Mouse (Mus musculus) erythroblast, adult 5-6 weeks (primary cell): ENCODE results near the gene Mrc1. TPM values are rescaled to one million over a fixed set of nuclear protein-coding genes. Genes with fewer than 3 reads are reported as not detected.
"Not testable (repeated sequence)": the region's sequence is repeated elsewhere in the genome, so short reads cannot be mapped to it uniquely, and the experiment has no call there.

Experiments used
- ATAC-seq: replicated peaks from 2 replicates; pipeline ENCODE4 v1.8.0; 2016; ENCODE audit warnings: moderate number of reproducible peaks, mild to moderate bottlenecking, moderate TSS enrichment, inconsistent platforms; ENCODE audit not compliant: poor library complexity, low FRiP score, severe bottlenecking
- total RNA-seq, 2 experiments: library from RNA; stranded (forward) in 1 of 2; stranded (reverse) in 1 of 2; fragments of 150-400 nt in 1 of 2; fragments of 200-764, 138-1000 nt in 1 of 2; gene quantifications; 2 replicates each; pipeline versions ENCODE4 v1.2.3 to v1.2.4; 2015 to 2017; ENCODE audit warnings: low replicate concordance in 2 of 2

Mrc1 gene
- 23.2 and 27.4 TPM in 2 replicates for total RNA-seq (2015; ENCODE audit: low replicate concordance)
- total RNA-seq (2017; ENCODE audit: low replicate concordance): 24.8 and 31.8 TPM in 2 replicates

DNA sequence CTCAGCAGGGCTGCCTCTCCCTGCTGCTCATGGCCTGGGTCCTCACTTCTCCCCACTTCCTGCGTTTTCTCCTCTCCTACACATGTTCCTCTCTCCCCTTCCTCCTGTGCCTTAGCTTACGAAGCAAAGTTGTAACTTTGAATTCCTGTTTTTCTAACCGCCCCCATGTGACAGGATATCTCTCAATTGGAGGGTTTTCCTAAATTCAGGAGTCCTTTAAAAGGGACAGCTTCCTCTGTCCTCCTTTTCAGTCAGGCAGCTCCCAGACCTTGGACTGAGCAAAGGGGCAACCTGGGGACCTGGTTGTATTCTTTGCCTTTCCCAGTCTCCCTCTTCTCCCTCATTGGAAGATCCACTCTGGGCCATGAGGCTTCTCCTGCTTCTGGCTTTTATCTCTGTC lies at the start of gene Mrc1:
Gene Mrc1, plus strand, starts transcription at position 244 of the 400 bp plus-strand sequence.
- ATAC-seq: no peak

DNA sequence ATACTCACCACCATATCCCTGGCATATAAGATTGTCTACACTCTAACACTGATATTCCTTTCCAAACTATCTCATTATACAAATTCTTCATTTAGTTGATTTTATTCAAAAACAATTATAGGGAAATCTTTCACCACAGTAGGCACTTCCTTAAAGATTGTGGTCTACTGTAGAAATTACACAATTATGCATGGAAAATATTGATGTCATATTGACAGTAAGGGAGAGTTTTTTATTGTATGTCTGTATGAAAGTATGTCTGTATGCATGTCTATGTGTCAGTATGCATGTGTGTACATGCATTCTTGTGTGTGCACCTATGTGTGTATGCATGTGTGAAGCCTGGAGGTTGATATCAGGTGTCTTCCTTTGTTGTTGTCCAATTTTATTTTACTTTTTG lies 44.8 kb upstream of the Mrc1 start:
- no peak for ATAC-seq

DNA sequence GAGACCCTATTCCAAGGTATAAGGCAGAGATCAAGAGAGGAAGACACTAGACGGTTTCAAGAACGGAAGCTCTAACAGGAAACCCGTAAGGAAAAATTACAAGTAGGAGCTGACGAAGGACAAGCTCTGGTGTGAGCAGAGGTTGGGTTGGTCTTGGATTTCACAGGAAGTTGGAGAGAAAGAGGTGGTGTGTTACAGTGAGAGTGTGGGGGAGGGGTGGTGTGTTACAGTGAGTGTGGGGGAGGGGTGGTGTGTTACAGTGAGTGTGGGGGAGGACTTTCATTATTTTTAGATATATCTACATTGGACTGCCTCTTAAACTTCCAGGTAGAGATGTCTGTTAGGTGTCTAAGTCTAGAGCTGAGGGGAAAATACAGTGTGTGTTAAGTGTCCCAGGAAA lies 38.5 kb upstream of the Mrc1 start:
- no peak for ATAC-seq

DNA sequence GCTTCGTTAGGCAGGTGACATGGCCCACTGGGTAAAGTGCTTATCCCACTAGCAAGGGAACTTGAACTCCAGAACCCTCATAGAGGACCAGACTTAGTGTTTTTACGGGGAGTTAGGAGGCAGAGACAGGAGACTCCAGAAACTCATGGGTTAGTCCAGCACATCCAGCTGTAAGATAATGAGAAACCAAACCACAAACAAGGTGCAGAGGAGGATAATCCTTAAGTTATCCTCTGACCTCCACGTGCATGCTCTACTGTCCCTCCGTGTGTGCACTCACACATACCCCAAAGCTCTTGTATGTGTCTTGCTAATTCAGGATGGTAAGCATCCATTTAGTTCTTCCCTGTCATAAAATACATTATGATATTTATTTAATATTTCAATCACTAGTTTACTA lies 37.6 kb upstream of the Mrc1 start:
- no peak for ATAC-seq

DNA sequence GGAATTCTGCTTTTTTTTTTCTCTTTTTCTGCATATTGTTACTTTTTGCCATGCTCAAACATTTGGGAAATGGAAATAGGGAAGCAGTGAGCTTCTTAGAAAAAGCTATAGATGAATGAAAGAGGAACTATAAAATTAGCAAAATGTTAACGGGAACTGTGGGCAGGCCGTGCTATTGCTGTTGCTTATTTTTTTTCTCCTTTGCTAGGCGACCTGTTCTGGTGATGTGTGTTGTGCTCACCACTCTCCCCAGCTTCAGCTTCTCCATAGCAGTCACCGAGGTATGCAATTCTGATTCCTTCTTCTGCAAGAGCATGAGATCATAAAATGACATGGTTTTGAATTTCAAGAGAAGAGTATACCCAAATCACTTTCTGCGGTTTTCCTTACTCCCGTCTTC lies 37.1 kb upstream of the Mrc1 start:
- no peak for ATAC-seq

DNA sequence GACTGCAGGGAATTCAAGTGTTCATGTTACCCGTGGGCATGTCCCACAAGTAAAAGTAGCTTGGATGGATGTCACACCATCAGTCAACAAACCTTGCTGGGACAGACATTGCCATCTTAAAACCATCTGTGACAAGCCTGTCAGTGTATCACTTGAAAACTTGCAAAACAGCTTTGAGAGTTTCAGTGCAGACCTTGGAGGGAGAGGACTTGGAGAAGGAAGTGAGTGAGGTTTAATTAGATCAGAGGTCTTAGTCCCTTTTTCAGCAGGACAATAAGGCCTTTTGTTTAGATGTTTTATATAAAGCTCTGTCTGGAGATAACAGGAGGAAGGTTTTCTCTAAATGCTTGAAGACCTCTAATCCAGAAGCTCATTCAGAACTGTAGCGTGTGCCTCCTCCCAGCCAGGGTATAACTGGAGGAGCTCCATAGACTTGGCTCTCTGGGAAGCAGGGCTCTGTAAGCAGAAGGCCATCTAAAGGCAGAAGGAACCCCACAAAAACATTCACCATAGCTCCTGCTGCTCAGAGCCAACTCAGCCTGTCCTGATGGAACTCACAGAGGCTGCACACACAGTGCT lies 30.8 kb upstream of the Mrc1 start:
- ATAC-seq: not testable (repeated sequence)

DNA sequence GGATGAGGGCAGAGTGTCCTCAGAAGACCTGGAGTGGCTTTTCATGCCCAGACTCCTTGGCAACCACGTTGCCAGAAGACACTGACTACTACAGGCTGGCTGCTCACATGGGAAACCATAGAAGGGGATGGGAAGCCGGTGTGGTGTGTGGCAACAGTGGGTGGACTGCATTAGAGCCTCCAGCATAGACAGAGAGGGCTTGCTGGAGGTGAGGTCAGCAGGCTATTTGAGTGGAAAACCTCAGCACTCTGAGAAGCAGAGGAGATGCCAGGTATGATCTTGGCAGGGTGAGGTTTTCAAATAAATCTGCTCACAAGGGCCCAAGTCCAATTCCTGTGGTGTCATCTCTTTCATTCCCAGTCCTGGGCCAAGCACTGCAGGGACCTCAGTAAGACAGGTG lies 29.6 kb upstream of the Mrc1 start:
- ATAC-seq: no peak

DNA sequence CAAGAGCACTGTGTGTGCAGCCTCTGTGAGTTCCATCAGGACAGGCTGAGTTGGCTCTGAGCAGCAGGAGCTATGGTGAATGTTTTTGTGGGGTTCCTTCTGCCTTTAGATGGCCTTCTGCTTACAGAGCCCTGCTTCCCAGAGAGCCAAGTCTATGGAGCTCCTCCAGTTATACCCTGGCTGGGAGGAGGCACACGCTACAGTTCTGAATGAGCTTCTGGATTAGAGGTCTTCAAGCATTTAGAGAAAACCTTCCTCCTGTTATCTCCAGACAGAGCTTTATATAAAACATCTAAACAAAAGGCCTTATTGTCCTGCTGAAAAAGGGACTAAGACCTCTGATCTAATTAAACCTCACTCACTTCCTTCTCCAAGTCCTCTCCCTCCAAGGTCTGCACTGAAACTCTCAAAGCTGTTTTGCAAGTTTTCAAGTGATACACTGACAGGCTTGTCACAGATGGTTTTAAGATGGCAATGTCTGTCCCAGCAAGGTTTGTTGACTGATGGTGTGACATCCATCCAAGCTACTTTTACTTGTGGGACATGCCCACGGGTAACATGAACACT lies 28.2 kb upstream of the Mrc1 start:
- not testable (repeated sequence) for ATAC-seq

DNA sequence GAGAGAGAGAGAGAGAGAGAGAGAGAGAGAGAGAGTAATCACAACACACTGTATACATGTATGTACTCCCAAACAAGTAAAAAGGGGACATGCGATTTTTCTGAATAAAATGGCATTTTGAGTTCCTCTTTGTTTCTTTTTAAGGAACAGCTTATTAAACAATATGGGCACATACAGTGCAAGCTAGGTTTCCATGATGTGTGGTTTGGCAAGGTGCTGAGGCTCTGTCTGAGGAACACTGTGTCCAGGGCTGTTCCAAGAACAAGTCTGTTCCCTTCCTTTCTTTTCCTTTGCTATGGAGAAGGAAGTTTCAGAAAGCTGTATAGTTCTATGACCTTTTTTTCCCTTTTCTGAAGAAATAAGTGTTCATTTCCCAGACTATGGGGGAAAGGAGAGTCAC lies 24.9 kb upstream of the Mrc1 start:
- no peak for ATAC-seq

DNA sequence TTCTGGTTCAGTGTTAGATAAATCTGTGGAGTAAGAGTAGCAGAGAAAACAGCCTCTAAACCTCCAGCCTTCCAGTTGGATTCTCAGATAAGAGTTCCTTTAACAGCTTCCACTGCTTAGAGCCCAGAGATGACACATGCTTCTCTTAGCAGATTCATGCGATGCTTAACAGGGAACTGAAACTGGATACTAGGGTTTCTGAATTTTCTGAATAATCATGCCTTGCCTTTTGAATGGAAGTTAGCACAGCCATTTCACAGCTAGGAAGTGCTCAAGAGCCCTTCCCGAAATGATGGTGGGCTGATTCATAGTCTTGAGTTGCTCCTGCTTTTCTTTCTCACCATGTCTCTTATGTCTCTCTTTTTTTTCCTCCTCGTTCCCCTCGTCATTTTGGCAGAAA lies 22.4 kb upstream of the Mrc1 start:
- no peak for ATAC-seq

DNA sequence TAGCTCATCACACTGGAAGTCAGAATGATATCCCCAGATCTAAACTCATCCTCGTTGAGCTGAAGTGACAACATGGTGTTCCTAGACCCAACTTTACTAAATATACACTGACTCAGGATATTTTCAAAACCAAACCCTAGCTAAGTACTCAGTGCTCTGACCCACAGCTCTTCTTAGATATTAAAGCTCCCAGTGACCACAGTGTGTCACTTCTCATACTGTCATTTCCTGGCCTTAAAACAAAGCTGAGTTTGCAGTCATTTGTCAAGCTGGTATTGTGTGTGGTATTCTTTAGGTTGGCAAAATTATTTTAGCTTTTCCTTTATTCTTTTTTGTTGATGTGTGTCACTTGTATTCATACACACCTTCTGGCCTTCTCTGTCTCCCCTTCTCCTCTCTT lies 18.5 kb upstream of the Mrc1 start:
- no peak for ATAC-seq

DNA sequence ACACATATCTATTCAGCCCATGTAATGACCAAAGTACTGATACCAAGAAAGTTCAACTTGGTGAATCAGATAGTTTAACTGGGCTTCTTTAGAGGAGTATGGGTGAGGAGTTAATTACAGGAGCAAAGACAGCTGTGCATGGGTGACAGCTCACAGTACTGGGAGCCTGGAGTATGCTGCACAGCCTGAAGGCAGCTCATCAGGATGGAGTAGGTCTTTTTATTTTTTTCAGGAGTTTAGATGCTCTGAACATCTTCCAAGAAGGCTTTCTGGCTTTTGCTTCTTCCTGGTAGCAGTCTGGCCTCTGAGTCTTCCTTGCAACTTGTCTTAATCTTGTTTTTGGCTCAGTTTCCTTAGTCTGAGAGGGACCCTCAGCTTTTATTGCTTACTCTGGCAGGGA lies 17.6 kb upstream of the Mrc1 start:
- no peak for ATAC-seq

DNA sequence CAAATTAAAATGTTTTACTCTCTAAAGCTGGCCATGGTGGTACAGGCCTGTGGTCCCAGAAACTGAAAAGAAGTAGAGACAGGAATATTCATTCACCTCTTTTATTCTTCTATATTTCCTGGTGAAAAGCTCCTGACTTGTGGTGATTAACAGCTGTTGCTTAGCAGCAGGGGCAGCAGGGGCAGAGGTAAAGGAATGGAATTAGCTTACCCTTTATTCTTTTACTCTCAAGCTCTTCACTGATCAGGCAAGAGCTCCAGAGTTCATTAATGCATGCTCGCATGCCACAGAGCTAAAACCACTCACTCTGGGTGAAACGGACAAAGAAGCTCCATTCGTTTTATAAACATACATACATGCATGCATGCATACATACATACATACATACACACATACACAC lies 14.4 kb upstream of the Mrc1 start:
- no peak for ATAC-seq

DNA sequence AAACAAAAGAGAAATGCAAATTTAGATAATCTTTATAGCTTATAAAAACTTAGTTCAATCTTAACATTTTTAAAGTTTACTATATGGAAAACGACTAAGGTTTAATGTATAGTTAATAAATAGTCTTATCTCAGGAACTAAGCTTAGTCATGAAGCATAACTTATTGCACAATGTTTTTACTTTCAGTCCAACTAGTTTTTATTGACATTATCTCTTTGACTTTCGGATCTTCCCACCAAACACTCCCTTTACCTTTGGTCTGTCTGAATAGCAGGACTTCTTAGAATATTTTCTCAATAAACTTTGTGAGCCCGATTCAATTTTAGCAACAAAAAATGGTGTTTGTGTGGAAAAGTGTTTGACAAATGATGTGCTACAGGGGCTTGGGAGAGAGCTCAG lies 12.5 kb upstream of the Mrc1 start:
- ATAC-seq: no peak

DNA sequence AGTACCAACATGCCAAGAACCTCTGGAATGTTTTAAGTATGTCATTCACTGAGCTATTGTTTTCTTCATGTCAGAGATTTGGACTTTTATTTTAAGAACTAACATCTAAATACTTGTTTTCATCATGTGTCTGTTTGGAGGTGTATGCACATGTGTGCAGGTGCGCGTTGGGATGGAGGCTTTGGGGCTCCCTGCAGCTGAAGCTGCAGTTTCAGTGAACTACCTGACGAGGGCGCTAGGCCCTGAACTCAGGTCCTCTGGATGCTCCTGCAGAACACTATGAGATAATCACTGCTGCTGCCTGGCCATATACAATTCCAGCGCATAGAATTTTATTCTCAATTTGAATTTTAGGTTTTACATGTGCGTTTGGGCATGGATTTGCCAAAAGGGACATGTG lies 11.1 kb upstream of the Mrc1 start:
- no peak for ATAC-seq

DNA sequence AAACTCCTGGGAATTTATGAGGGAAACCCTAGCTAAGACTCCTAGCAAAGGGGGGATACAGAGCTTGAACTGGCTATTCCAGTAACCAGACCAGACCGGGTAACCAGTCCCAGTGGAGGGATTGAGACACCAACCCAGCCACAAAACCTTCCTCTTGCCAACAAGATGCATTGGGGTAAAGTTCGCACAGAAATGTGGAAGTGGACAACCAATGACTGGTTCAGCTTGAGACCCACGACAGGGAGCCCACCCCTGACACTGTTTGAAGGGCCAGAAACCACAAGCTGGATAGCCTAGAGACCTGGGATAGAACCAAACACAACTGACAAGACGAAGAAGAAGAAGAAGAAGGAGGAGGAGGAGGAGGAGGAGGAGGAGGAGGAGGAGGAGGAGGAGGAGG lies 4.8 kb upstream of the Mrc1 start:
- no peak for ATAC-seq

DNA sequence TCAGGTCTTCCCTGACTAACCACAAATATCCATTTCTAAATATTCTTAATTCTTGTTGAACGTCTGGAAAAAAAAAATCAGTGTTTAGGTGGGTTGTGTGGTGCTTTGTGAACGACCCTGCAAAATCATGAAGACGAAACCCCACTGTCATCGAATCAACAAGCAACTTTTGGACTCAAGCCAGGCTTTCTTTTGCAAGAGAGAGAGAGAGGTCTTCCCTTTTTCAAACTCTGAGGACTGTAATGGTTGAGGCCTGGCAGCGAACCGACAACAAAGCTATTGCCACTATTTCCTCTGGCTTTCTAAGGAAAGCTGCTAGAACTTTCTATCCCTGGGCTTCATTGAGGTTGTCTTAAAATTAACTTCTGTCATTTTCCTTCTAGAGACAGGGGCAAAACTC lies 697 bp upstream of the Mrc1 start:
- ATAC-seq: no peak

DNA sequence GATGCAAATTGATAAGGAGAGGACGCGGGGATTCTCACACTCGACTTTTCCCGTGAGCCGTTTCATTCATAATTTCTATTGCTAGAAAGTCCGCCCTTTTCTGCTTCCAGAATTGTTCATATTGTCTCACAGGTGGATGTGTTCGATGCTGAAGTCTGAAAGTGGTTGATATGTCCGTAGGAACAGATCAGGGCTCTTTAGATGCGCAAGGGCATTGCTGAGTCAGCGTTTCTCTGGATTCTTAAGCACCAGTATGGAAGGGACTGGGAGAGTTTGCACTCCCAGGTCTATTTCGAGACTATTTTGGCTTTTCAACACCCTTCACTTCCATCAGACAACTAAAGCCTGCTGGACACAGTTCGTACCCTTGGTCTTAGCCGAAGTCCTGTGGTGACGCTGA lies 787 bp downstream of the Mrc1 start:
- no peak for ATAC-seq

DNA sequence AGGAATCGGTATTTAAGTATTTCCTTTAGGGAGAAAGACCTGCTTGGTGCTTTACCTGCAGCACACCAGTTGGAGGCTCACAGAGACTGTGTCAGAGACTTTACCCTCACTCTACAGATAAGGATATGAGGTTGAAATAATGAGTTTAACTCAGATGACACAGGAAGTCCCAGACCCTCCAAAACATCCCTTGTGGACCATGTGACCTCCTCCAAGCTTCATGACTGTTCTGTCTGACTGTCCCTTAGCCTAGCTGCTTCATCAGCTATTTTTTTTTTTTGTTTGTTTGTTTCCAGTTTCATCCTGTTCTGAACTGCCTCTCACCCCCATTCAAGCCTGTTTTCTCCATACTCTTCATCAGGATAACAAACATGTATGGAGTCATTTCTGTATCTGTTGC lies 3.7 kb downstream of the Mrc1 start:
- ATAC-seq: no peak

DNA sequence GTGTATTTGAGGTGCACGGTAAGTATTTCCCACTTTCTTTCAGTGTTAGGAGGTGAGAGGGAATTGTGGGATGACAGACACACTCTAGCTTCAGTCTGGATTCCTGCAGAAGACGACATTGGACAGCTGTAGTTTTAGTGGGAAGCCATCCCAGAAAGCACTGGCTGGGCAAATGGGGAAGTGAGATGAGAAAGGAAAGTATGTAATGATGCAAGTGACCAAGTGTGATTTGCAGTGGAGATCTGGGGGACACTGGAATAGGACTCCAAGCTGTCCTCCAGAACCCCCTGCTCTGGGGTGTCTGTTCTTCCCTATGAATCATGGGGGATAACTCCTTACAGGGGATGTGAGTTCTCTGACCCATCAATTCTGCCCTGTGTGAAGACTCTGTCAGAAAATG lies 4.8 kb downstream of the Mrc1 start:
- ATAC-seq: no peak

DNA sequence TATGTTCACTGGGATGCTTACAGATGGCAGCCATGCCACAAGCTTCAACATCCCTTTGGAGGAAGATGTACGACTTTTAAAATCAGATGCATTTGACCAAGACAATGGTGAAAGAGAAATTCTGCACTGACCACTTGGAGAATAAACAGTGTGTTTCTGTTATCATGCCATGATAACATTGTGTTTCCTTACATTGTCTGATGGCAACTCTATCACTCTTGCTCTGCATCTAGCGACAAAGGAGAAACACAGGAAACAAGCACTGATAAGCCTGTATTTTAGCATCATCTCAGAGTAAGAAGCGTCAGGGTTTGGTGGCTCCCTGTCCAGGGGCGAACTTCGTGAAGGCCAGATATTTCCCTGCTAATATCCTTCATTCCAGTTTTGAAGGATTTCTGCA lies 6.1 kb downstream of the Mrc1 start:
- ATAC-seq: no peak

DNA sequence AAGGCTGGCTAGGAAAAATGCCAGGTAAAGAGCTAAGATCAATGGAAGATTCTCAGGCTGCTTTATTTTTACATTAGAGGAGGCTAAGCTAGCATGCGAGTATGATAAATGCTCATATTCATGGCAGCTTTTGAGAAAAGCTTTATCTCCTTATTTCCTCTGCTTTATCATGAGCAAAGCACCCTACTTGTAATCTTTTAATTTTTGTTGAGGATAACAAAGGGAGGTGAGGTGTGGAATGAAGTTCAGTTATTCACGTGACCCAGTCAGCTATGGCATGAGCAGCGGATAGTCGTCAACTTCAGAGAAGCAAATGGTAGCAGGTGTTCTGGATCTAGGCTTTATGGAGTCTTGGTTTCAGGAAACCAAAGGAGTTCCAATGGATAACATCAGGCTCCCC lies 7.7 kb downstream of the Mrc1 start:
- ATAC-seq: no peak
